Mouse (Mus musculus): Measurements from ENCODE around the gene Acod1.

Acod1 gene

DNA sequence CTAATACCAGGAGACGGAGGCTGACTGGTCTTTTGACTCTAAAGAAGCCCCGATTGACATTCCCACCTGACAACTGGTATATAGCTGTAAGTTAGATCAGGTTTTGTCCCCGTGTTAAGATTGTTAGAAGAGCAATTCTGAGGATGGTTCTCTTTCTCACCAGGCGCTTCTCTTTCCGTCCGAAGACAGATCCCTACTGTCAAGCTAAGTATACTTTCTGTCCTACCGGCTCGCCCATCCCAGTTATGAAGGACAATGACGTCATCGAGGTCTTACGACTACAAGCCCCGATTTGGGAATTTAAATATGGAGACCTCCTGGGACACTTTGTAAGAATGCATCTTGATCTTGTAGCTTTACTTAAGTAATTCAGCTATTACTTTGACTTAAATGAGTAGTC is 24.7 kb downstream of the Acod1 start:
- no peak for DNase-seq (ENCODE audit: inconsistent age in 2 of 2, low spot score in 1 of 2)

DNA sequence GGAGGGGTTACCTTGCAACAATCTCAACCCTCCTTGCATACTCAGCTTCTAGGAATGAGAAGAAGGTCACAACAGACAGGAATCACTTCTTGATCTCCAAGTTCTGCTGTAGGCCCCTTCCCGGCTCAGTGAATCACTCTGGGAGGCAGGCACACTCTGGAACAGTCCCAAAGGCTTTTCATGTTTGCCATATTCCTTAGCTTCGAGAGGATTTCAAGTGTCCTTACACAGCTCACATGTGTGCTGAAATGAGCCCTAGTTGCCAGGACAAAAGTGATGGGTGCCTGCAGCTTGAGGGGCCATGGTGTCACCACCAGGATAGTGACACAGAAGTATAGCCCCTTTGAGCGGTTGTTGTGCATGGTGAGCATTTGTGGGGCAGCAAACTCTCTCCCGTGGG is 26.0 kb downstream of the Acod1 start:
- no peak for DNase-seq (ENCODE audit: inconsistent age in 2 of 2, low spot score in 1 of 2)

DNA sequence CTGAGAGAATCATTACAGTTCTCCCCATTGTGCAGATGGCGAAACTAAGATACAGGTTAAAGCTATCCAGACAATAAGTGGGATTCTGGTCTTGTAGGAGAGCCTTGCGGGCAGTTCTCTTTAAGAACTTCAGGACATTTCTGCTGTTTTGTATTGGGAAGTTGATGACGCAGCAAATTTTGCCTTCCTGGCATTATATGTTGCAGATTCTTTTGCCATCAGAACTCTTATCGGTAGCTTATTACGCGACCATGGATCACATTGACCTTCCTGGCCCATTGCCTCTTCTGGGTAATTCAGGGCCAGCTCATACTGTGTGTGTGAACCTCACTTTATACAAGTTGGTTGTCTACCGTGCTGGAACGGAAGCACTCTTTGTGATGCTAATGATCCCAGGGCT is 27.0 kb downstream of the Acod1 start:
- no peak for DNase-seq (ENCODE audit: inconsistent age in 2 of 2, low spot score in 1 of 2)

DNA sequence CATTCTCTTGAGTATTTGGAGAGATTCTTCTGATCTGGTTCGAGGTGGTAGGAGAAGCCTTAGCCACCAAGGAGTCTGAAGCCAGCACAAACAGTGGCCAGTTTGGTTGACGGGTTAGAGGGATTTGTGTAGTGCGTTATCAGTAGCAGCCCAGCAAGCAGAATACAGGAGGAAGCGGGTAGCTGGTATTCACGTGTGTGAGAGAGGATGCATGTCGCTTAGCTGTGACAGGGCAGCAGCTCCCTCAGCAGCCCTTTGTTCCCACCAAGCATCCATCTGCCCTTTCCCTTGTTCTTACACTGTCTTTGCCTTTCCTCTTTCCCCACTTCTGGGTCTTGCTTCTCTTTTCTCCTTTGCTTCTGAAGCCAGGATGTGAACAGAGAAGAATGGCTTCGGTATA is 28.4 kb downstream of the Acod1 start:
- no peak for DNase-seq (ENCODE audit: inconsistent age in 2 of 2, low spot score in 1 of 2)

DNA sequence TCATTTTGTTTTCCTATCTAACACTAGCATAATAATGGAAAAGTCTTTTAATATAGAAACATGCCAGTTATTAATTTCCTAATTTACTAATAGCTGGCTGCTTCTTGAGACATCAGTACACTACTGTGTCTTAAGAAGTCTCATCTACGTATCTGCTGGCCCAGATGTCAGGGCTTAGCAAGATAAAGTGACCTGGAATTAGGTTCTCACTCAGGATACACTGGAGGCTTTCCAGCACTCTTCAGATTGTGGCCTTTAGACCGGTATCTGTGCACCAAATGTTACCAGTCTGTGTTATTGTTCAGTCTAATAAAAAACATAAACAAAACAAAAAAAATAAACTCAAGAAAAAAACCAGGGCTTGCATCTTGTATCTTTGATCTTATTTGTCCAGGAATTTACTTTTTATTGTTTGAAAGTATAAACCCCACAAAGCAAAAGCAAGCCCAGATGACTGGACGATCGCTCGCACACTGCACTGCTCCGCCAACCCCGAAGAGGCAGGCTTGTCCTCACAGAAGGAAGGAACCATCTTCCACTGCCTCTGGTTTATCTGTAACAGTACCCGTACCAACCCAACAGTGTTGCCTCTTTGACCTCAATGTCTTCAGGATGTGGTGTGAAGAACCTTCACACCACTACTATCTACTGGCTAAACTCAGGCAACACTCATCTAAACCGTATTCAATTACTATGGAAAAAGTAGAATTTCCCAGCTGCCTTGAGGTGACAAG is 30.7 kb downstream of the Acod1 start:
- no peak for DNase-seq (ENCODE audit: inconsistent age in 2 of 2, low spot score in 1 of 2)

DNA sequence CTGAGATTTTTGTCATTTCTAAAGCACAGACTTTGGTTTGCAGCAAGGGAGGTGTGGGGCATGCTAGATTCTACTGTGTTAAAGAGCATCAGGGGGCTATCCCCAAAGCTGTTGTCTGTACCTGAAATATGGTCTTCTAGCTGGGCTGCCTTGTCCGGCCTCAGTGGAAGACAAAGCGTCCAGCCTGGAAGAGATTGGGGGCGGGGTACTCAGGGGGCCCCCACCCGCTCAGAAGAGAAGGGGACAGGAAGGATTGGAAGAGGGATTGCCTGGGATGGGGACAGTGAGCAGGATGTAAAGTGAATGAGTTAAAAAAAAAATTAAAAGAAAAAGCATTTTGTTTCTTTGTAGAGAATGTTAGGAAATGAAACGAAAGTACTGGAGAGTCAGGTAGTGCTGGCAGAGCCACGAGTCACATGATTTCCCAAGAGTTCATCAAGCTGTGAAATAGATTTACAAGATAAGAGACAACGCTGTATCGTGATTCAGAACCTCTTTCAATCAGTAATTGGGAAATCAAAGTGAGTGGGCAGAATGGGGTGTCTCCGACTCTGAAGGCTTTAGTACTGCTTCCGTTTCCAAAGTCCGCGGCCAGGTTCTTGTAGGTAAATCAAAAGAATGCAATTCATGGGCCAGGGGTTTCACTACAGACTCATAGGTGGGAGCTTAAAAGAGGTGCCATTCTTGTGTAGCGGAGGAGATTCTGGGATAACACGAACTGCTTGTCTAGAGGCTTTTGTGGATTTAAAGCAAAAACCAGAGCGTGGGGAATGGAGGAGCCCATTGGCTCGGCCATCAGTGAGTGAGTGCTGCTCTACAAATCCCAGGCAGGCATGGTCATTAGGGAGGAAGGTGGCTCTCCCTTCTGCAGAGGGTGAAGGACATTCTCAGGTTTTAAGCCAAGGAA is 31.5 kb downstream of the Acod1 start:
- peak in 1 of 2 experiments; percentile 71 for DNase-seq (ENCODE audit: inconsistent age in 2 of 2, low spot score in 1 of 2)

DNA sequence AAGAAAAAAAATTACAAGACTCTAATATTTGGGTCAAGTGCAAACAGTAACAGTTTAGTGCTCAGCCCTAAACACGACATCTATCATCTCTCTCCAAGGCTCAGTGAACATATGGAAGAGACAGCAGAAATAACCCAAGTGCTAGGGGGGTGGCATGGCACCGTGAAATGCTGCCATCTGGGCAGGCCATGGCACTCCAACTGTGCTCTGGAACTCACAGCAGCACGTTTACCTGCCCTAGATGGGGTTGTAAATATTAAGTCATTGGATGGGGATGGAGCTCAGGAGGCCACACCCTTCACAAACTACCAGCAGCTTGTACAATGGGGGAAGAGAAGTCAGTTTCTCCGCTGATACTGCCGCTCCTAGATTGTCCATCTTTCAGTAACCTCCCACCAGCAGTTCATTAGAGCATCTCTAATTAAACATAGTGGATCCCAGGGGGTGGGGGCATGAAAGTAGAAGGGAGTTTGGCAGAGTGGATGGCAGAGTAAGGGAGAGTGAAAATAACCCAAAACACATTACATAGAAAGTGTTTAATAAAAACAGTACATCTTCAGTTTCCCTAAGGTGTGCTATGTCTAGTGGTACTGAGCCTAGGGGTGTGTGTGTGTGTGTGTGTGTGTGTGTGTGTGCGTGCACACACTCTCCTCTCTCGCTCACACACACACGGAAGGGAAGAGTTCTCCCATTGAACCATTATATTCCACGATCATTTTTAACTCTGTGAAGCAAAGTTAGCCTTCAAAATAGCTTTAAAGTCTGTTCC is 32.6 kb downstream of the Acod1 start:
- no peak for DNase-seq (ENCODE audit: inconsistent age in 2 of 2, low spot score in 1 of 2)

DNA sequence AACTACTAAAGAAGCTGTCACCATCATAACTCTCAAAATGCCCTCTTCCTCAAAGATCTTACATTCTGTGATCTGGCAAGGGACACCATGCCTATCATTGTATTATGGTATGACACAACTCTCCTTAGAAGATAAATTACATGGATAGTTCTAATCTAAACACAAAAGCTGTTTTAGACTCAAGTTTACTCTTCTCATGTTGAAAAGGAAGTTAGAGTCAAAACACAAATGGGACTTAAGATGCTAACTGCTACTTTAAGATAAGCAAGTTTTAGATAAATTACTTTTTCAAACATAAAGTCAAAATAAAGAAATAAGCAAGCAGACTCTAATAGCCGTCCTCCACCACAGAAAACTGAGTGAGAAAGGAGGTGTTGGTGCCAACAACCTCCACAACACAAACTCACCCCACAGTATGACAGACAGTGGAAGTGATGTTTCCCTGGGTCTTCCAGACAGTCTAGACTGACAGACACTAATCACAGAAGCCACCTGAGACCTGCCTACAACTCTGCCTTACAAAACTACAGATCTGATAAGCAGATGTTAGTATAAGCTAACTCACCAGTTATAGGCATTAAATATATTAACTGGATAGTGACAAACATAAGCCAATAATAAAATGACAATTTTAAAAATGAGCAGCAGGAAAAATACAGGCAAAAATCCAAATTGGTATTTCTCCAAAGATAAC is 39.2 kb downstream of the Acod1 start:
- no peak for DNase-seq (ENCODE audit: inconsistent age in 2 of 2, low spot score in 1 of 2)

DNA sequence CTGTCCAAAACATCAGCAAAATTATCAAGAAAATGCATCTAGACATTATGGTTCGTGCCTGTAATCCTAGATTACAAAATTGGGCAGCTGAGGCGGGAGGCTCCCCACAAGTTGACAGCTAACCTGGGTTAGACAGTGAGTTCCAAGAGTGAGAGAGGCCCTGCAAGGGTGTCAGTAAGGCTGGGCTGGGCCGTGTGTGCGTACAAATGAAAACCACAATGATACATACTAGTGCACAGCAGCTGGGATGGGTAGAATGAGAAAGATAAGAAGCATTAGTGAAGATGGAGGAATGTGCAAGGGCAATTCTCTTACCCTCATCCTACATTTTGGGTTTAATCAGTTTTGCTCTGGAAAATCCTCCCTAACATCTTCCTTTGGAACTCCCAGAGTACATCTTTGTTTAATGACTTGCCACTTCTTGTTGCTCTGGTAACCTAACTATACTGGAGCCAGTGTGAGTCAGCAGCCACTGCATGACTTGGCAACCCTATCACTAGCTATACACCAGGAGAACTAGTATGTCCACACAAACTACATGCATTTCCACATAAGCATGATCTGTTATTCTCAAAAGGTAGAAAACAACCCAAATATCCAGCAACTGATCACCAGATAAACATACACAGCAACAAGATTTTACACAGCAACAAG is 40.0 kb downstream of the Acod1 start:
- DNase-seq (ENCODE audit: inconsistent age in 2 of 2, low spot score in 1 of 2) = peak; percentile 32 to 68

DNA sequence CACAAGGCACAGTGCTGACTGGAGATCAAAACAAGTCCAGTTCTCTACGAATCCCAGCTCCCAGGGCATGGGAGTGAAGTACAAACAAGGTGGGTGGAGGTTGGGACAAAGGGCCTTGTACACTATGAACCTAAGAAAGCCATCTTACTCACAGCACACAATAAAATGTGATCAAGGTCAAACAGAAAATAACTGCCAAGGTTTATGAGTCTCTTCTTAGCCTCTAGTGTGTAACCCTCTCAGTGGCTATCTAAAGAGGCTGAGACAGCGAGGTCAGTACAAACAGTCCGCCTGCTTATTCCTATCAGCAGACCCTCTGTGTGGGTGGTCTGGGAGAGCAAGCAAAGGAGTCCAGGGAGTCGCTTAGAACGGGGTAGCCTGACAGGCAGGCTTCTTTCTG is 41.1 kb downstream of the Acod1 start:
- DNase-seq (ENCODE audit: inconsistent age in 2 of 2, low spot score in 1 of 2) = peak; percentile 51 to 76

DNA sequence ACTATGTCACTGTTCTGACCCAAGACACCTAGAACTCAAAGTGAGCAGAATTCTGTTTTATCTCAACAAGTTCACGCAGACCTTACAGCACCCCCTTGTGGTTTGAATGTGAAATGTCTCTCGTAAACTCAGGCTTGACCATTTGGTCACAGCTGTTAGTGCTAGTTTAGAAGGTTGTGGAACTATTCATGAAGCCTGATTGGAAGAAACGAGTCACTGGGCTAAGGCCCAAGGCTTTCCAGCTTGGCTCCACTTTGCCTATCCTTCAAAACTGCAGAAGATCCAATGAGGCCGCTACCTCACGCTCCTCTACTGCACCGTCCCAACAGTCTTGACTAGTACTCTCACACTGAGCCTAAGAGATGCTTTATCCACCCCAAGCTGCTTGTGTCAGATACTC is 41.8 kb downstream of the Acod1 start:
- DNase-seq (ENCODE audit: inconsistent age in 2 of 2, low spot score in 1 of 2) = peak; percentile 49 to 84

DNA sequence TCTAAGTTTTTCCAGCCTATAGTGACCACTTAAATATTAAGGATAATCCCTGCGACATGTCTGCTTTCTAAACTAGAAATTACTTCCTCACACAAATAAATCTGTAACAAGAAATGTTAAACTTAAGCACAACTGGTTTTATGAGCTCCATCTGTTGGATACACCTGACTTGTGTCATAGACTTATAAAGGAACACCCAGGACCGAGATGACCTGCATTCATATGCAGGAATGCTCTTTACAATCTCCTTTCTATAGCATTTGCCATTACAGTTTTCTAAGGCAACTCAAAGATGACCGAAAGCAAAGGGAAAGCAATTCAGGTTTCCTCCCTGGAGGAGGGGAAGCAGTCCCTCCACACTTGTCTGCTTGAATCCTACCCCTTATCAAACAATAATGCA is 46.5 kb downstream of the Acod1 start:
- no peak for DNase-seq (ENCODE audit: inconsistent age in 2 of 2, low spot score in 1 of 2)

DNA sequence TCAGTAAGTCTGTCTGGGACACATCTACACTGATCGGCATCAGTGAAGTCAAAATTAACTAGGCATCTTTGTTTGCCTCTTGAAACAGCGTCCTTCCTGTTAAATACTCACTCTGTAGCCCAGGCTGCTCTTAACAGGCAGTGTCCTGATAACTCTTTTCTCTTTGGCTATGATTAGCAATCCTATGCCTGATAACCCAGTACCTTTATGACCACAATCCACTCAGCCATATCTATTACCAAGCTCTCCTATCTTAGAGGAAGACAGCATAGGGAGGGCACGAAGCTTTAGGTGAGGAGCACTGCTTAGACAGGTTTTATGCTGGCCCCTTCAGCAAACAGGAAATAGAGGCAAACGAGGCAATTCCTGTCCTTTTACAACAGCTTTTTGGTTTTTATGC is 46.9 kb downstream of the Acod1 start:
- no peak for DNase-seq (ENCODE audit: inconsistent age in 2 of 2, low spot score in 1 of 2)

DNA sequence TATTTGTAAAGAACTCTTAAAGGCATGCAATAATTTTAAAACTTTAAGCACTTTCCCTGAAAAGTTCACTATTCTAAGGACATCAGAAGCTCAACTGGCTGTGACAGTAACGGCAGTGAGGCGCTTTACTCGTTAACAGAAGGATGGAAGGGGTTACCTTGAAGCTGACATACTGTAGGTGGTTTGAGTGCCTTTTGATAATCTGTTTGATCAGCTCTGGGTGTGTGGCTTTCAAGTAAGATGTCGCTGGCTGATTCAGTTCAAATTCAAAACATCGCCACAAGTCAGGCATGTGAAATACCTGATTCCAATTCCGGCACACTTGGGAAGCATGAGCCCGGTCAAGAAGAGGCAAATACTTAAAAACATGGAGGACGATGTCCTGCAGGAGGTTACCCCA is 48.3 kb downstream of the Acod1 start:
- DNase-seq (ENCODE audit: inconsistent age in 2 of 2, low spot score in 1 of 2) = no peak

DNA sequence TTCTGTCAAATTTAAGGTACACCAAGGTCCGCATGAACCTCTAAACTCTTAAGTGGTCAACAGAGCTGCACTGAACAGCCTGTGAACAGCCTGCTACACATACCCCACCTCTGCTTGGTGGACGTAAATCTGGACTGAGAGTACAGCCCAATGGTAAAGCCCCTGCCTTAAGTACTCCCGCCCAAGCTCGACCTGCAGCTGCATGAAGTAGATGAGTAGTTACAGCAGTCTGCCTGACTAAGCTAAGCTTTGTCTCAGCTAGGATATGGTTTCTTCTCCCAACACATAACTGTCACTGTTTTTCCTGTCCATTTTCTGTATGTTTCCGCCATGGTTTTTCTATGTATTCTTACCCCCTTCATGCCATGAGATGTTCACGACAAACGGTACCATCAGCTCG is 49.0 kb downstream of the Acod1 start:
- no peak for DNase-seq (ENCODE audit: inconsistent age in 2 of 2, low spot score in 1 of 2)

DNA sequence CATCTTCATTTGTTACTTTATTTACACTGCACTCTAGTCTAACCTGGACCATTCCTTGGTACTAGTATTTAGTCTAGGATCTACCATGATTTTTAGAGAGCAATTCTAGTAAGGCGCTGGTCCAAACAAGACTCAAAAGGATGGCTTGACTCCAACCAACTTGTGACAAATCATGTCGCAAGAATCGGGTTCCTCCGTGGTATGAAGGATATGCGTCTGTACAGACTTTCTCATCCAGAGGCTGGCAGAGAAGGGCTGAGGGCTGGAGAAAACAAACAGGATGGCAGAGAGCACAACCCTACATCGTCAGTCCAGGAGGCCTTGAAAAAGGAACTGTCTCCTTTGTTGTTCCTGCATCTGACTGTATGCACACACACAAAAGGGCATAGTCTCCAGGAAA is 49.8 kb downstream of the Acod1 start:
- DNase-seq (ENCODE audit: inconsistent age in 2 of 2, low spot score in 1 of 2) = peak; percentile 58 to 89

DNA sequence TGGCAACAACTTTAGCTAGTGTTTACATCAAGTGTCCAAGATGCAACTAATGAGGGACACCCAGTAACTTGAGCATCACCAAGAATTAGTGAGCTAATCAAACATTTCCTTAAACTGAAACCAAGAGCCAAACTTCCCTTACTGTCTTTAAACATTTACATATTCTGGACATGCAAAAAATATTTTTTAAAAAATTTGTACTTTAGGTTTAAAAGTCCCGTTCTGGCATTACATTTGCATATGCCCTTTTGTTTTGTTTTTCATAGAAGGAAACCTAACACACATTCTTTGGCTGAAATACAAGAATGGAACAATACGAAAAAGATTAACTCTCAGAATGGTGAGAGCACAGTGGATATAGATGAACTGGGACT is 51.4 kb downstream of the Acod1 start:
- DNase-seq (ENCODE audit: inconsistent age in 2 of 2, low spot score in 1 of 2) = no peak

DNA sequence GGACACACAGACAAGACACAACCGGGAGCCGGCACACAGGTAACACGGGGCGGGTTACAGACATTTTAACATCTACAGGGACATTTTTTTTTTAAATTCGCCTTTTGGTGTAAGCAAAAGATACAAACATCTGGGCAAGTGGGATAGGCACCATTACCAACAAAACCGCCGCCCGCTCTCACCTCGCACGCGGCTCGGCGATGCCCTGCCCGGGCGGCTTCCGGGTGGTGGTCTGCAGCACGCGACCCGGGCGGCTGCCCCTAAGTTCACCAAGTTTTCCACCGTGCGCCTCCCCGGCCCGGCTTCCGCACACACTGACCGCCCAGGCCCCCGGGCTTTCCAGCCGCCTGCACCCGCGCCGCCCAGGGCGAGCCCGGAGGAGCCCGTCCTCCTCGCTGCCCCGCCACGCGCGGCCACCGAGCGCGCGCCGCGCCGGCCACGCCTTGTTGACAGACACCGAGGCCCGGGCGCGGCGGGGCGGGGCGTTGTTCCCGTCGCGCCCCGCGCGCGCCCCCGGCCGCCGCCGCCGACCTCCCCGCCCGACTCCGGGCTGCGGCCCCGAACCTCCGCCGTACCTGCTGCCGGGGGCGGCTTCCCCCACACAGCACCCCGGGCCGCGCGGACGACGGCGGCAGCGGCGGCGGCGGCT is 51.9 kb downstream of the Acod1 start:
- peak; percentile 91 to 95 for DNase-seq (ENCODE audit: inconsistent age in 2 of 2, low spot score in 1 of 2)

DNA sequence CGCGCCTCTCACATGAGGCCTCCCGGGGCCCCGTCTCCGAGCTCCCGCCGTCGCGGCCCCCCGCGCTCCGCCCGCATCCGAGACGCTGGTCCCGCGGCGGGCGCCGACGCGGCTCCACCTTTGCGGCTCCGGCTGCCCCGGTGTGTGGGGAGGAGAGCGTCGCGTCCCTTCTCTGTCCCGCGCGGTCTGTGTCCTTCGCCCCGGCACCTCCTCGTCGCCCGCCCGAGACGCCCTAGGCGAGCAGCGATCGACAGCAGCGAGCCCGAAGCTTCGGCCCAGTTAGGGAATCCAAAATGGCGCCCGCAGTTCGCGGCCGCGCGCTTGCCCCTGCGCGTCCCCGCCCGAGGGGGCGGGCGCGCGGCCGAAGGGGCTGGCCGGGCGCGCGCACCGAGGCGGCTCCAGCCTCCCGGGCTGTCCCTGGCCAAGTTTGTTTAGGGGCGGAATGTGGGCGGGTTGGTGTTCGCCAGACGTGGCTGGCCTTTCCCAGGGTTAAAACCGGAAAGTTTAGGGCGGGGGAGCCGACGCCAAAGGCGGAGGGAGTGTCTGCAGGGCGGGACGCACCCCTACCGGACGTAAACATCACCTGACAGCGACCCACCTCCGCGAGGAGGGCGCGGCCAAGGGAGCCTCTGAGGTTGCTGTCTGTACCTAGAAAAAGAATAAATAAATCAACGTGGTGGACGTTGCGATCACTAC is 52.6 kb downstream of the Acod1 start, which contains the start of gene Fbxl3:
TSS of gene Fbxl3 (minus strand) at position 329 of the 696 bp plus-strand sequence.
- peak; percentile 97 to 98 for DNase-seq (ENCODE audit: inconsistent age in 2 of 2, low spot score in 1 of 2)

All from adrenal gland, adult (tissue).